Mouse (Mus musculus) lung, adult 2 months (tissue): Measurements from ENCODE around the gene Psmd1.

Experiments used
- CTCF ChIP-seq: fragments of 200-500 bp; IDR thresholded peaks from 2 replicates; pipeline ENCODE4 v1.5.1; 2011; ENCODE audit warnings: mild to moderate bottlenecking, low read length, control low read depth; ENCODE audit not compliant: insufficient read depth
- POLR2A ChIP-seq: fragments of 200-500 bp; IDR thresholded peaks from 2 replicates; pipeline ENCODE4 v1.6.1; 2011; ENCODE audit warnings: low read depth, mild to moderate bottlenecking, control low read depth, low read length, borderline replicate concordance; ENCODE audit errors: extremely low read depth

DNA sequence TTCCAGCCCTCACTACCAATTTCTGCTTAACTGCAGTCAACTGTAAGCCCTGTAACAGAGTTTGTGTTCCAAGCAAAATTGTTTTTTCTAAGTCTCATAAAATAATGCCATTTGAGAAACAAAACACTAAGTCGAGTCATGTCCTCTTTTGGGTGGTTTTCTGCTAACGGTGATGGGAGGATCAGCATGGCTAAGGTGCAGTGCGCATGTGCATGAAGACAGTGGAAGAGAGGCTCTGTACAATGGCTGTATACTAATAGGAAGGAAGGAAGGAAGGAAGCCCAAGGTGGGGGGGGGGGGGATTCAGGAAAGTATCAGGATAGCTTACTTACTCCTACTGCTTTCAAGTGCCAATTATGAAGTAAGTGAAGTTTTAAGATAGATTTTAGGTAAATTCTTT lies 50.0 kb downstream of the Psmd1 start:
- no peak for TF ChIP-seq CTCF
- TF ChIP-seq POLR2A: no peak
